Mouse (Mus musculus): ENCODE results near the gene Tmem53. TPM values are rescaled to one million over a fixed set of nuclear protein-coding genes. Genes with fewer than 3 reads are reported as not detected.

Gene Tmem53
- total and polyA plus RNA-seq, 2 experiments from 2014 or later = 11.6 to 12.4 TPM

DNA sequence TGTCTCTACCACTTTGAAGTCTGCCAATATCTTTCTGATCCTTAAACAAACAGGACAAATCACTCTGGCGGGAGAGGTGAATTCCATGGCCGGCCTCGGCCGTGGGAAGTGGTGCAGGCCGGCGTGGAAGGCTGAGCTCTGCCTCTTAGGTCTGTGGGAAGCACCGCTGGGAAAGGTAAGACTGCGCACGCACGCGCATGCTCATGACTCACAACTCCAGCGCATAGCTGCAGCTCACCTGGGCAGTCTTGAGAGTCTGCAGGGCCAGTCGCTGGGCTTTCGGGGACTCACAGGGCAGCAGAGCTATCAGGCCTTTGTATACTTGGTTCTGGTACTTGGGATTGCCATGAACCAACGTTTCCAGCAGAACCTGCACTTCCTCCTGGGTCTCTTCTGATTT, 22.2 kb upstream of the Tmem53 start:
- DNase-seq = no peak
- no peak overlapping the region for H3K27ac ChIP-seq (ENCODE audit: low read depth, low read length)
- no peak overlapping the region for H3K4me3 ChIP-seq (ENCODE audit: low read depth, low read length)
- no peak for ATAC-seq
- no peak overlapping the region for H3K4me2 ChIP-seq (ENCODE audit: low read depth)
- TF ChIP-seq CTCF (IDR thresholded peaks at IDR 0.05; ENCODE audit: low read depth) = no peak
- H3K9ac ChIP-seq = no peak overlapping the region
- H3K36me3 ChIP-seq (ENCODE audit: insufficient read depth) = no peaks in the 10 kb centered on the region
- WGBS = 79% methylated on average over 15 of the region's 15 CpGs
- H3K9me3 ChIP-seq (ENCODE audit: low read length) = no peaks in the 10 kb centered on the region
- H3K27me3 ChIP-seq (ENCODE audit: insufficient read depth, low read length) = no peaks in the 10 kb centered on the region
- H3K4me1 ChIP-seq (ENCODE audit: insufficient read depth) = no peaks in the 10 kb centered on the region

DNA sequence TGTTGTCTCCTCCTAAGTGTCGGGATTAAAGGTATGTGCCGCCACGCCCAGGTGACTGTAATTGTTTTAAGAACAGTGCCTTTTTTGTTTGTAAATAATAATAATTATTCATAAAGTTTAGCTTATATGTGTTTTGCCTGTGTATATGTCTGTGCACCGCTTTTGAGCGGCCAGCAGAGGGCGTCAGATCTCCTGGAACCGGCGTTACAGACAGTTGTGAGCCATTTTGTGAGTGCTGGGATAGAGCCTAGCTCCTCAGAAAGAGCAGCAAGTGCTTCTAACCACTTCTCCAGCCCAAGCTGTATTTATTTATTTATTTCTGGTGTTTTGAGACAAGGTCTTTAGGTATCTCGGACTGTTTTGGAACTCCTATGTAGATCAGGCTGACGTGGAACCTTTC, 21.4 kb upstream of the Tmem53 start:
- Histone ChIP-seq H3K9me3 (ENCODE audit: low read length) (no peaks in the 10 kb centered on the region), H3K4me1 (ENCODE audit: insufficient read depth) (no peaks in the 10 kb centered on the region), H3K9ac (no peak overlapping the region), H3K4me2 (ENCODE audit: low read depth) (no peak overlapping the region), H3K4me3 (ENCODE audit: low read depth, low read length) (no peak overlapping the region), H3K36me3 (ENCODE audit: insufficient read depth) (no peaks in the 10 kb centered on the region), H3K27ac (ENCODE audit: low read depth, low read length) (no peak overlapping the region), H3K27me3 (ENCODE audit: insufficient read depth, low read length) (no peaks in the 10 kb centered on the region)
- TF ChIP-seq CTCF (IDR thresholded peaks at IDR 0.05; ENCODE audit: low read depth) = peak; percentile 44
- DNase-seq (no peak), ATAC-seq (no peak)
- 51% methylated on average over 10 of the region's 10 CpGs for WGBS

- Histone ChIP-seq H3K4me3 (ENCODE audit: low read depth, low read length) (no peak overlapping the region), H3K4me2 (ENCODE audit: low read depth) (no peak overlapping the region), H3K4me1 (ENCODE audit: insufficient read depth) (no peaks in the 10 kb centered on the region), H3K27me3 (ENCODE audit: insufficient read depth, low read length) (no peaks in the 10 kb centered on the region), H3K27ac (ENCODE audit: low read depth, low read length) (no peak overlapping the region), H3K9me3 (ENCODE audit: low read length) (no peaks in the 10 kb centered on the region), H3K36me3 (ENCODE audit: insufficient read depth) (no peaks in the 10 kb centered on the region), H3K9ac (no peak overlapping the region)
- no peak for ATAC-seq
- no peak for DNase-seq
- WGBS = 93% methylated on average over 2 of the region's 2 CpGs
- no peak for TF ChIP-seq CTCF (IDR thresholded peaks at IDR 0.05; ENCODE audit: low read depth)
These were observed 20.5 kb upstream of the Tmem53 start for GRCm38 (mm10) chr4:117231208-117231607.

- Histone ChIP-seq H3K27ac (ENCODE audit: low read depth, low read length) (no peak overlapping the region), H3K4me3 (ENCODE audit: low read depth, low read length) (no peak overlapping the region), H3K4me2 (ENCODE audit: low read depth) (no peak overlapping the region), H3K36me3 (ENCODE audit: insufficient read depth) (no peaks in the 10 kb centered on the region), H3K9ac (no peak overlapping the region), H3K4me1 (ENCODE audit: insufficient read depth) (no peaks in the 10 kb centered on the region), H3K27me3 (ENCODE audit: insufficient read depth, low read length) (no peaks in the 10 kb centered on the region), H3K9me3 (ENCODE audit: low read length) (no peaks in the 10 kb centered on the region)
- DNase-seq = no peak
- ATAC-seq = no peak
- WGBS = 43% methylated on average over 7 of the region's 7 CpGs
- TF ChIP-seq CTCF (IDR thresholded peaks at IDR 0.05; ENCODE audit: low read depth) = no peak
These were observed 17.5 kb upstream of the Tmem53 start for GRCm38 (mm10) chr4:117234166-117234741.

GRCm38 (mm10) chr4:117235822-117236221, 15.9 kb upstream of the Tmem53 start:
- Histone ChIP-seq H3K4me3 (ENCODE audit: low read depth, low read length) (no peak overlapping the region), H3K4me1 (ENCODE audit: insufficient read depth) (no peaks in the 10 kb centered on the region), H3K9me3 (ENCODE audit: low read length) (no peaks in the 10 kb centered on the region), H3K36me3 (ENCODE audit: insufficient read depth) (no peaks in the 10 kb centered on the region), H3K27me3 (ENCODE audit: insufficient read depth, low read length) (no peaks in the 10 kb centered on the region), H3K9ac (no peak overlapping the region), H3K27ac (ENCODE audit: low read depth, low read length) (no peak overlapping the region), H3K4me2 (ENCODE audit: low read depth) (no peak overlapping the region)
- no peak for ATAC-seq
- DNase-seq = peak; percentile 33
- TF ChIP-seq CTCF (IDR thresholded peaks at IDR 0.05; ENCODE audit: low read depth) = no peak
- WGBS = 35% methylated on average over 4 of the region's 4 CpGs

GRCm38 (mm10) chr4:117239153-117239552, 12.6 kb upstream of the Tmem53 start:
- 49% methylated on average over 2 of the region's 2 CpGs for WGBS
- DNase-seq (no peak), ATAC-seq (no peak)
- no peaks in the 10 kb centered on the region for H3K36me3 ChIP-seq (ENCODE audit: insufficient read depth)
- no peak for TF ChIP-seq CTCF (IDR thresholded peaks at IDR 0.05; ENCODE audit: low read depth)
- no peak overlapping the region for H3K27ac ChIP-seq (ENCODE audit: low read depth, low read length)
- no peaks in the 10 kb centered on the region for H3K4me1 ChIP-seq (ENCODE audit: insufficient read depth)
- no peak overlapping the region for H3K9ac ChIP-seq
- no peaks in the 10 kb centered on the region for H3K27me3 ChIP-seq (ENCODE audit: insufficient read depth, low read length)
- no peaks in the 10 kb centered on the region for H3K9me3 ChIP-seq (ENCODE audit: low read length)
- no peak overlapping the region for H3K4me3 ChIP-seq (ENCODE audit: low read depth, low read length)
- no peak overlapping the region for H3K4me2 ChIP-seq (ENCODE audit: low read depth)

- WGBS = 40% methylated on average over 6 of the region's 6 CpGs
- ATAC-seq (no peak), DNase-seq (peak; percentile 41)
- TF ChIP-seq CTCF (IDR thresholded peaks at IDR 0.05; ENCODE audit: low read depth) = no peak
- Histone ChIP-seq H3K27me3 (ENCODE audit: insufficient read depth, low read length) (no peaks in the 10 kb centered on the region), H3K27ac (ENCODE audit: low read depth, low read length) (no peak overlapping the region), H3K4me1 (ENCODE audit: insufficient read depth) (no peaks in the 10 kb centered on the region), H3K9ac (no peak overlapping the region), H3K4me3 (ENCODE audit: low read depth, low read length) (no peak overlapping the region), H3K4me2 (ENCODE audit: low read depth) (no peak overlapping the region), H3K9me3 (ENCODE audit: low read length) (no peaks in the 10 kb centered on the region), H3K36me3 (ENCODE audit: insufficient read depth) (no peaks in the 10 kb centered on the region)
These were observed 10.9 kb upstream of the Tmem53 start for GRCm38 (mm10) chr4:117240867-117241266.

Data from forebrain, postnatal 0 days (tissue).